ENCODE assay signal across 8 mouse cellular contexts in genomic region chr7:38182596-38182961, GRCm38 (mm10). TPM values are rescaled to one million over a fixed set of nuclear protein-coding genes. Genes with fewer than 3 reads are reported as not detected.
DNase-seq lines count a peak whose midpoint lies in the region; ATAC-seq lines count a peak whose summit lies in the region.

No protein-coding gene starts in this region.

- H3K27ac ChIP-seq in heart, embryonic 15.5 days = peak overlapping the region; percentile 92
- H3K27ac ChIP-seq in liver, embryonic 16.5 days (ENCODE audit: low read length) = peak overlapping the region; percentile 84
- peak overlapping the region; percentile 93; the same call in 1 of the 2 replicates for H3K27ac ChIP-seq in neural tube, embryonic 13.5 days (replicated peaks)

- H3K36me3 ChIP-seq in heart, embryonic 15.5 days = no peaks in the 10 kb centered on the region
- H3K36me3 ChIP-seq in liver, embryonic 16.5 days (ENCODE audit: control insufficient read depth, insufficient read depth) = no peaks in the 10 kb centered on the region
- H3K36me3 ChIP-seq in neural tube, embryonic 13.5 days = no peaks in the 10 kb centered on the region

- H3K9me3 ChIP-seq in heart, embryonic 15.5 days (replicated peaks) = no peaks in the 10 kb centered on the region
- no peaks in the 10 kb centered on the region for H3K9me3 ChIP-seq in liver, embryonic 16.5 days (replicated peaks; ENCODE audit: control insufficient read depth, low read length)
- H3K9me3 ChIP-seq in neural tube, embryonic 13.5 days = no peaks in the 10 kb centered on the region

- under 1% methylated on average over 11 of the region's 11 CpGs for WGBS in heart, embryonic 15.5 days
- WGBS in liver, embryonic 16.5 days (ENCODE audit: insufficient replicate concordance) = under 1% methylated on average over 11 of the region's 11 CpGs
- under 1% methylated on average over 11 of the region's 11 CpGs for WGBS in neural tube, embryonic 13.5 days

- ATAC-seq in CD4-positive, CD25-positive, alpha-beta regulatory T cell, adult 4 months = peak; percentile 58
- ATAC-seq in heart, embryonic 15.5 days (replicated peaks; ENCODE audit: insufficient number of reproducible peaks, insufficient read depth, low FRiP score, low read depth) = peak; percentile 45; the same call in 1 of the 2 replicates
- ATAC-seq in liver, embryonic 16.5 days (ENCODE audit: low read depth) = peak; percentile 61
- ATAC-seq in neural tube, embryonic 13.5 days (ENCODE audit: low read depth) = peak; percentile 10; the same call in 1 of the 2 replicates

- H3K4me3 ChIP-seq in heart, embryonic 15.5 days = peak overlapping the region; percentile 70
- peak overlapping the region; percentile 72 for H3K4me3 ChIP-seq in liver, embryonic 16.5 days (ENCODE audit: low read depth, low read length)
- H3K4me3 ChIP-seq in neural tube, embryonic 13.5 days = peak overlapping the region; percentile 59

- peaks cover 16% of the 10 kb centered on the region for H3K4me1 ChIP-seq in heart, embryonic 15.5 days (replicated peaks)
- H3K4me1 ChIP-seq in liver, embryonic 16.5 days (ENCODE audit: control insufficient read depth, low read depth, low read length) = peaks cover 18% of the 10 kb centered on the region
- H3K4me1 ChIP-seq in neural tube, embryonic 13.5 days (replicated peaks) = peaks cover 22% of the 10 kb centered on the region

- peak; percentile 66 for DNase-seq in c-Kit-negative CD71-positive TER-119-positive erythroid progenitor cells, embryonic 14.5 days (ENCODE audit: low read depth, low spot score)
- DNase-seq in fibroblast of lung, adult 2 months (ENCODE audit: low read depth) = peak; percentile 63
- peak; percentile 86 to 87 for DNase-seq in kidney, postnatal 25 days
- DNase-seq in telencephalon, adult 2 months (ENCODE audit: low read depth, low spot score) = peak; percentile 61

- H3K27me3 ChIP-seq in heart, embryonic 15.5 days = no peaks in the 10 kb centered on the region
- H3K27me3 ChIP-seq in liver, embryonic 16.5 days (ENCODE audit: control insufficient read depth, insufficient read depth, low read depth, low read length) = no peaks in the 10 kb centered on the region
- no peaks in the 10 kb centered on the region for H3K27me3 ChIP-seq in neural tube, embryonic 13.5 days

- peak overlapping the region; percentile 71 for H3K9ac ChIP-seq in heart, embryonic 15.5 days
- H3K9ac ChIP-seq in liver, embryonic 16.5 days (ENCODE audit: low read depth, low read length) = peak overlapping the region; percentile 70; the same call in 1 of the 2 replicates
- 0 out of 2 replicates have a peak overlapping the region, but pooled peaks have one; percentile 87 for H3K9ac ChIP-seq in neural tube, embryonic 13.5 days

- peak overlapping the region; percentile 86 for H3K4me2 ChIP-seq in heart, embryonic 15.5 days
- peak overlapping the region; percentile 83 for H3K4me2 ChIP-seq in liver, embryonic 16.5 days (ENCODE audit: low read depth, low read length)
- peak overlapping the region; percentile 78 for H3K4me2 ChIP-seq in neural tube, embryonic 13.5 days

RNA-seq across cellular contexts. Expression of gene 1600014C10Rik, which starts 0.4 kb away (rescaled TPM):
- 100 to 1,000 TPM; 152 to 193 TPM for polyA plus RNA-seq in CD4-positive, CD25-positive, alpha-beta regulatory T cell, adult 4 months (2017; shearing (Covaris generic))
- polyA plus RNA-seq in heart, embryonic 15.5 days (2015; fragmentation: Nextera tagmentation; extraction: Ambion mirVana) = 14.9 and 20.4 TPM in 2 replicates
- polyA plus RNA-seq in liver, embryonic 16.5 days (2015; fragmentation: Nextera tagmentation; extraction: Ambion mirVana) = 20.2 and 21.6 TPM in 2 replicates
- polyA plus RNA-seq in neural tube, embryonic 13.5 days (2015; fragmentation: Nextera tagmentation; extraction: Ambion mirVana) = 27.5 and 29.1 TPM in 2 replicates

RNA-seq across cellular contexts. Expression of gene Plekhf1, which starts 45.2 kb away (rescaled TPM):
- under 1 TPM; 0.37 to 0.39 TPM for polyA plus RNA-seq in CD4-positive, CD25-positive, alpha-beta regulatory T cell, adult 4 months (2017; shearing (Covaris generic))
- polyA plus RNA-seq in heart, embryonic 15.5 days (2015; fragmentation: Nextera tagmentation; extraction: Ambion mirVana) = 5.4 and 6.4 TPM in 2 replicates
- polyA plus RNA-seq in liver, embryonic 16.5 days (2015; fragmentation: Nextera tagmentation; extraction: Ambion mirVana) = 0.52 and 0.54 TPM in 2 replicates
- 0.71 and 0.91 TPM in 2 replicates for polyA plus RNA-seq in neural tube, embryonic 13.5 days (2015; fragmentation: Nextera tagmentation; extraction: Ambion mirVana)

Comparison
In these comparisons a context has a peak if more than half of its experiments do, and no peak if none do; other contexts are left out.
1. Peak in every context shown above with its lines: DNase-seq, ATAC-seq, H3K4me3 ChIP-seq and H3K27ac ChIP-seq.
2. ATAC-seq: peak in every context shown above with its lines; median percentile 61 in liver, embryonic 16.5 days; 58 in CD4-positive, CD25-positive, alpha-beta regulatory T cell, adult 4 months; 45 in heart, embryonic 15.5 days; 10 in neural tube, embryonic 13.5 days.